Mouse (Mus musculus) myocyte (in vitro differentiated cells): ENCODE data around the gene Cluh. TPM values are rescaled to one million over a fixed set of nuclear protein-coding genes. Genes with fewer than 3 reads are reported as not detected.

Experiments
- H3K27me3 ChIP-seq: one replicate; pipeline ENCODE4 v1.6.1; 2011; ENCODE audit not compliant: control insufficient read depth, insufficient read depth, insufficient read length
- H3K36me3 ChIP-seq: one replicate; pipeline ENCODE4 v1.6.1; 2011; ENCODE audit not compliant: control insufficient read depth, insufficient read depth
- H3K4me2 ChIP-seq: one replicate; pipeline ENCODE4 v1.6.1; 2011; ENCODE audit warnings: low read depth, control low read depth
- H3K4me3 ChIP-seq: one replicate; pipeline ENCODE4 v1.5.1; 2011; ENCODE audit warnings: mild to moderate bottlenecking, control low read depth, moderate library complexity
- H3K79me2 ChIP-seq: one replicate; pipeline ENCODE4 v1.6.1; 2011; ENCODE audit not compliant: control insufficient read depth, insufficient read depth
- H3ac ChIP-seq: one replicate; pipeline ENCODE4 v1.6.1; 2011; ENCODE audit not compliant: control insufficient read depth, insufficient read length
- CEBPB ChIP-seq: IDR thresholded peaks from 2 replicates; pipeline ENCODE4 v1.6.1; 2011; ENCODE audit warnings: mild to moderate bottlenecking, moderate library complexity; ENCODE audit not compliant: poor library complexity, insufficient read depth, severe bottlenecking
- MAX ChIP-seq: IDR thresholded peaks from one replicate; pipeline ENCODE4 v1.6.1; 2011; ENCODE audit warnings: low read depth, mild to moderate bottlenecking, control low read depth
- MYOG ChIP-seq, 3 experiments: IDR thresholded peaks; one replicate each; pipeline ENCODE4 v1.6.1; 2011; ENCODE audit warnings: control low read depth in 2 of 3, low read depth in 2 of 3, mild to moderate bottlenecking in 2 of 3; ENCODE audit not compliant: insufficient read length in 2 of 3, control insufficient read depth in 1 of 3, insufficient read depth in 1 of 3
- POLR2A ChIP-seq: IDR thresholded peaks from one replicate; pipeline ENCODE4 v1.6.1; 2011; ENCODE audit warnings: low read depth, mild to moderate bottlenecking, control low read depth, moderate library complexity; ENCODE audit not compliant: insufficient read length
- POLR2AphosphoS2 ChIP-seq: IDR thresholded peaks from one replicate; pipeline ENCODE4 v1.6.1; 2011; ENCODE audit warnings: low read depth, control low read depth; ENCODE audit not compliant: insufficient read length
- REST ChIP-seq: IDR thresholded peaks from one replicate; pipeline ENCODE4 v1.6.1; 2011; ENCODE audit warnings: mild to moderate bottlenecking, control low read depth, moderate library complexity; ENCODE audit not compliant: insufficient read depth, insufficient read length
- SRF ChIP-seq: IDR thresholded peaks from one replicate; pipeline ENCODE4 v1.6.1; 2011; ENCODE audit warnings: low read depth; ENCODE audit not compliant: control insufficient read depth, insufficient read length
- TCF12 ChIP-seq: IDR thresholded peaks from one replicate; pipeline ENCODE4 v1.6.1; 2011; ENCODE audit warnings: mild to moderate bottlenecking, control low read depth; ENCODE audit not compliant: poor library complexity, insufficient read depth, severe bottlenecking
- TCF3 ChIP-seq: IDR thresholded peaks from one replicate; pipeline ENCODE4 v1.6.1; 2011; ENCODE audit warnings: low read depth, control low read depth; ENCODE audit not compliant: insufficient read length
- polyA plus RNA-seq: library from polyadenylated mRNA; unstranded; fragments of >200 nt; fragmentation: generic; extraction: Trizol; gene quantifications from one replicate; pipeline ENCODE4 v1.2.1, GENCODE M21; 2012; ENCODE audit warnings: missing spikeins

Gene Cluh
- polyA plus RNA-seq, 1 experiment, result 62.3 TPM

DNA sequence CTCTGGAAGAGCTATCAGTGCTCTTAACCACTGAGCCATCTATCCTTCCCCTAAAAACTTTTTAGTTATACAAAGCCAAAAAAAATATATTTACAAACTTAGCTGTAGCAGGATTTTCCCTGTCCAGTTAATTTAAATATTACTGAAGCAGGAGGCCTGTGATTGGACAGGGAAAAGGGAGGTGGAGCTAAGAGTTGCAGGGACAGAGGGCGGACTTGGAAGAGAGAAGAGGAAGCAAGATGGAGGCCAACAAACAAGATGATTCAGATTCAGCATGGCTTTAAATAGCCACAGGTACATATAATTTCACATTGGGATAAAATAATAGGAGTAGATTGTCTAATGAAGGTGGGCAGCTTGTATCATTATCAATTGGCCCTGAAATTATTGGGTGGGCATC, 61.4 kb downstream of the Cluh start:
- Histone ChIP-seq H3K36me3 (no peaks in the 10 kb centered on the region), H3K79me2 (peaks cover 99% of the 10 kb centered on the region), H3K4me2 (no peak overlapping the region), H3K4me3 (no peak overlapping the region), H3K27me3 (no peaks in the 10 kb centered on the region), H3ac (no peak overlapping the region)
- no peak for TF ChIP-seq MAX
- TF ChIP-seq POLR2AphosphoS2, result no peak
- TF ChIP-seq TCF12, result no peak
- no peak for TF ChIP-seq POLR2A
- TF ChIP-seq SRF, result no peak
- TF ChIP-seq CEBPB, result no peak

DNA sequence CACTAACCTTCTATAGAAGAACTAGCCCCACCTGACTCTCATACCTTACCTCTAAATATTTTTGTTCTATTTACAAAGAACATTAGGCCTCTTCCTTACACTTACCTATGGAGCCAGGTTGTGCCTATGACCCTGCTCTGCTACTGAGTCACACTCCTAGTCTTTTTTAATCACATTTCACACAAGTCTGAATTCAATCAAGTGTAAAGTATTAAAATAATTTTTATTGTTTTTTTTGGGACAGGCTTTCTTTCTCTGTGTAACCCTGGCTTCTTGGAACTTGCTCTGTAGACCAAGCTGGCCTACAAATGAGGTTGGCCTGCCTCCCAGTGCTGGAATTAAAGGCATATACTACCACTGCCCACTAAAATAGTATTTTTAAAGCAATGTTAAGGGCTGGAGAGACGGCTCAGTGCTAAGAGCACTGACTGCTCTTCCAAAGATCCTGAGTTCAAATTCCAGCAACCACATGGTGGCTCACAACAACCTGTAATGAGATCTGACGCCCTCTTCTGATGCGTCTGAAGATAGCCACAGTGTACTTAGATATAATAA, 66.8 kb downstream of the Cluh start:
- Histone ChIP-seq H3K4me3 (no peak overlapping the region), H3K27me3 (no peaks in the 10 kb centered on the region)
- TF ChIP-seq MYOG (IDR thresholded peaks at IDR 0.05; ENCODE audit: control insufficient read depth in 1 of 3, insufficient read depth in 1 of 3, insufficient read length in 2 of 3, low read depth in 2 of 3) (no peak), TCF3 (no peak), REST (no peak), POLR2AphosphoS2 (no peak), SRF (no peak), POLR2A (no peak), CEBPB (no peak), TCF12 (no peak)

More for the DNA sequence above, 66.8 kb downstream of the Cluh start:
- H3K36me3 ChIP-seq, result no peaks in the 10 kb centered on the region
- no peak overlapping the region for H3K4me2 ChIP-seq
- H3ac ChIP-seq, result no peak overlapping the region
- peaks cover 96% of the 10 kb centered on the region for H3K79me2 ChIP-seq

Other genes starting within 250 kb of the Cluh start
- 43.4 TPM for gene Rap1gap2, start 38.6 kb upstream of the Cluh start, polyA plus RNA-seq
- 0.06 TPM for gene Ccdc92b, start 29.9 kb upstream of the Cluh start, polyA plus RNA-seq
- 32.6 TPM for gene Pafah1b1, start 75.2 kb downstream of the Cluh start, polyA plus RNA-seq
- 10.9 TPM for gene Mettl16, start 121.3 kb downstream of the Cluh start, polyA plus RNA-seq
- 12.7 TPM for gene Mnt, start 181.4 kb downstream of the Cluh start, polyA plus RNA-seq
- 12.3 TPM for gene Sgsm2, start 247.6 kb downstream of the Cluh start, polyA plus RNA-seq
- 26.7 TPM for gene Tsr1, start 248.6 kb downstream of the Cluh start, polyA plus RNA-seq